Mouse (Mus musculus) liver, embryonic 12.5 days (tissue): ENCODE data around the gene Sapcd1. TPM values are rescaled to one million over a fixed set of nuclear protein-coding genes. Genes with fewer than 3 reads are reported as not detected.
"Not testable (repeated sequence)": the region's sequence is repeated elsewhere in the genome, so short reads cannot be mapped to it uniquely, and the experiment has no call there.

Experiments used
- ATAC-seq: fragments of 200-750 bp; cut with Nextera tagmentation; 2 replicates; pipeline ENCODE4 v1.8.0; 2017; ENCODE audit warnings: moderate number of reproducible peaks, mild to moderate bottlenecking, moderate library complexity
- H3K27ac ChIP-seq: fragments of 300-500 bp; sonication (generic); 2 replicates; pipeline ENCODE4 v1.5.1; 2016; ENCODE audit warnings: mild to moderate bottlenecking
- H3K27me3 ChIP-seq: fragments of 300-500 bp; sonication (generic); replicated peaks from 2 replicates; pipeline ENCODE4 v1.6.1; 2016; ENCODE audit warnings: mild to moderate bottlenecking, moderate library complexity
- H3K36me3 ChIP-seq: fragments of 300-500 bp; sonication (generic); 2 replicates; pipeline ENCODE4 v1.6.1; 2016; ENCODE audit warnings: mild to moderate bottlenecking, moderate library complexity
- H3K4me1 ChIP-seq: fragments of 300-500 bp; sonication (generic); 2 replicates; pipeline ENCODE4 v1.6.1; 2016
- H3K4me2 ChIP-seq: fragments of 300-500 bp; sonication (generic); 2 replicates; pipeline ENCODE4 v1.6.1; 2016; ENCODE audit warnings: mild to moderate bottlenecking, moderate library complexity
- H3K4me3 ChIP-seq: fragments of 300-500 bp; sonication (generic); 2 replicates; pipeline ENCODE4 v1.5.1; 2016; ENCODE audit warnings: mild to moderate bottlenecking, moderate library complexity
- H3K9ac ChIP-seq: fragments of 300-500 bp; sonication (generic); 2 replicates; pipeline ENCODE4 v1.6.1; 2016; ENCODE audit warnings: mild to moderate bottlenecking, moderate library complexity
- H3K9me3 ChIP-seq: fragments of 300-500 bp; sonication (generic); replicated peaks from 2 replicates; pipeline ENCODE4 v1.6.1; 2016; ENCODE audit warnings: mild to moderate bottlenecking, moderate library complexity
- WGBS: fragments of 180-500 bp; shearing (Covaris S2); methylation state at CpG from one replicate; pipeline ENCODE4 v1.1.7; 2016; ENCODE audit not compliant: insufficient replicate concordance; 5-methylcytosine and 5-hydroxymethylcytosine counted together
- polyA plus RNA-seq: library from polyadenylated mRNA; unstranded; fragments of >200 nt; fragmentation: Nextera tagmentation; extraction: Ambion mirVana; gene quantifications from 2 replicates; pipeline ENCODE4 v1.2.1, GENCODE M21; 2016

The Sapcd1 gene
- polyA plus RNA-seq, 1 experiment from 2014 or later = 2.8 TPM

DNA sequence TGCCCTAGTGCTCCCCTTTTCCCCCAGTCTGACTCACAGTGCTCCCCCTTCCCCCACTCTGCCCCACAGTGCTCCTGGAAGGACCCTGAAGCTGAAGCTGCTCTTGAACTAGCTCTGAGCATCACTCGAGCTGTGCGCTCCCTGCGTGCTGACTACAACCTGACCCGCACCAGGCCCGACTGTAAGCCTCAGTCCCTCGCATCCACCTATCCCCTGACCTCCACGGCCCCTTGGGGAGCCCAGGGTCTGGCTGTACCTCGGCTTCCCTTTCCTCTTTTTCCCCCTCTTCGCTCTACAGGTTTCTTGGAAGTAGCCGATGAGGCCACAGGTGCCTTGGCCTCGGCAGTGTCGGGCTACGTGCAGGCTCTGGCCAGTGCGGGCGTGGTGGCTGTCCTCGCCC lies 12.5 kb downstream of the Sapcd1 start:
- Histone ChIP-seq H3K4me2 (no peak overlapping the region), H3K9ac (no peak overlapping the region), H3K9me3 (no peaks in the 10 kb centered on the region), H3K4me3 (no peak overlapping the region), H3K27me3 (no peaks in the 10 kb centered on the region), H3K4me1 (peaks cover 21% of the 10 kb centered on the region), H3K27ac (no peak overlapping the region), H3K36me3 (peaks cover 69% of the 10 kb centered on the region)
- no peak for ATAC-seq
- WGBS = 90% methylated on average over 16 of the region's 16 CpGs

GRCm38 (mm10) chr17:35013221-35013620 lies 14.6 kb downstream of the Sapcd1 start:
- H3K27ac ChIP-seq = no peak overlapping the region
- H3K4me1 ChIP-seq = peaks cover 20% of the 10 kb centered on the region
- H3K36me3 ChIP-seq = peaks cover 89% of the 10 kb centered on the region
- H3K9ac ChIP-seq = no peak overlapping the region
- 77% methylated on average over 6 of the region's 6 CpGs for WGBS
- ATAC-seq = no peak
- no peak overlapping the region for H3K4me2 ChIP-seq
- no peaks in the 10 kb centered on the region for H3K9me3 ChIP-seq
- H3K4me3 ChIP-seq = no peak overlapping the region
- H3K27me3 ChIP-seq = no peaks in the 10 kb centered on the region

- no peak overlapping the region for H3K9ac ChIP-seq
- H3K4me1 ChIP-seq = peaks cover 13% of the 10 kb centered on the region
- H3K9me3 ChIP-seq = no peaks in the 10 kb centered on the region
- H3K27ac ChIP-seq = no peak overlapping the region
- H3K4me3 ChIP-seq = no peak overlapping the region
- H3K27me3 ChIP-seq = no peaks in the 10 kb centered on the region
- no peak overlapping the region for H3K4me2 ChIP-seq
- no peak for ATAC-seq
- H3K36me3 ChIP-seq = peaks cover 97% of the 10 kb centered on the region
- WGBS = 82% methylated on average over 13 of the region's 13 CpGs
Observed at GRCm38 (mm10) chr17:35012430-35012829, 15.4 kb downstream of the Sapcd1 start.

GRCm38 (mm10) chr17:35011440-35011839 lies 16.4 kb downstream of the Sapcd1 start:
- Histone ChIP-seq H3K9ac (no peak overlapping the region), H3K9me3 (no peaks in the 10 kb centered on the region), H3K27ac (no peak overlapping the region), H3K27me3 (no peaks in the 10 kb centered on the region), H3K4me2 (no peak overlapping the region), H3K4me3 (no peak overlapping the region), H3K36me3 (peaks cover 100% of the 10 kb centered on the region), H3K4me1 (peaks cover 6% of the 10 kb centered on the region)
- ATAC-seq = no peak
- 86% methylated on average over 8 of the region's 8 CpGs for WGBS

GRCm38 (mm10) chr17:35009586-35009985 lies 18.2 kb downstream of the Sapcd1 start:
- no peak for ATAC-seq
- peaks cover 99% of the 10 kb centered on the region for H3K36me3 ChIP-seq
- 83% methylated on average over 7 of the region's 7 CpGs for WGBS

GRCm38 (mm10) chr17:35007387-35007991 lies 20.3 kb downstream of the Sapcd1 start:
- H3K4me2 ChIP-seq = no peak overlapping the region
- H3K9ac ChIP-seq = no peak overlapping the region
- H3K9me3 ChIP-seq = no peaks in the 10 kb centered on the region
- no peak for ATAC-seq
- peaks cover 94% of the 10 kb centered on the region for H3K36me3 ChIP-seq
- H3K4me3 ChIP-seq = no peak overlapping the region
- 90% methylated on average over 7 of the region's 7 CpGs for WGBS
- H3K27ac ChIP-seq = no peak overlapping the region
- peaks cover 27% of the 10 kb centered on the region for H3K4me1 ChIP-seq
- H3K27me3 ChIP-seq = no peaks in the 10 kb centered on the region

More at GRCm38 (mm10) chr17:35009586-35009985, 18.2 kb downstream of the Sapcd1 start:
- Histone ChIP-seq H3K9me3 (no peaks in the 10 kb centered on the region), H3K4me2 (no peak overlapping the region), H3K4me3 (no peak overlapping the region), H3K27ac (no peak overlapping the region), H3K4me1 (peaks cover 6% of the 10 kb centered on the region), H3K27me3 (no peaks in the 10 kb centered on the region), H3K9ac (no peak overlapping the region)

- Histone ChIP-seq H3K4me1 (peaks cover 33% of the 10 kb centered on the region), H3K36me3 (peaks cover 78% of the 10 kb centered on the region)
- H3K4me2 ChIP-seq, H3K9ac ChIP-seq, H3K4me3 ChIP-seq, H3K27ac ChIP-seq, H3K27me3 ChIP-seq, H3K9me3 ChIP-seq, ATAC-seq: not testable (repeated sequence)
- 88% methylated on average over 4 of the region's 5 CpGs for WGBS
Observed at GRCm38 (mm10) chr17:35005902-35006301, 21.9 kb downstream of the Sapcd1 start.

- Histone ChIP-seq H3K27me3 (no peaks in the 10 kb centered on the region), H3K9ac (0 out of 2 replicates have a peak overlapping the region, but pooled peaks have one; percentile 13), H3K36me3 (peaks cover 70% of the 10 kb centered on the region), H3K27ac (peak overlapping the region; percentile 61; the same call in 1 of the 2 replicates), H3K9me3 (no peaks in the 10 kb centered on the region), H3K4me2 (0 out of 2 replicates have a peak overlapping the region, but pooled peaks have one; percentile 99), H3K4me1 (peaks cover 33% of the 10 kb centered on the region), H3K4me3 (no peak overlapping the region)
- WGBS = 88% methylated on average over 10 of the region's 10 CpGs
- no peak for ATAC-seq
Observed at GRCm38 (mm10) chr17:35005158-35005557, 22.7 kb downstream of the Sapcd1 start.

DNA sequence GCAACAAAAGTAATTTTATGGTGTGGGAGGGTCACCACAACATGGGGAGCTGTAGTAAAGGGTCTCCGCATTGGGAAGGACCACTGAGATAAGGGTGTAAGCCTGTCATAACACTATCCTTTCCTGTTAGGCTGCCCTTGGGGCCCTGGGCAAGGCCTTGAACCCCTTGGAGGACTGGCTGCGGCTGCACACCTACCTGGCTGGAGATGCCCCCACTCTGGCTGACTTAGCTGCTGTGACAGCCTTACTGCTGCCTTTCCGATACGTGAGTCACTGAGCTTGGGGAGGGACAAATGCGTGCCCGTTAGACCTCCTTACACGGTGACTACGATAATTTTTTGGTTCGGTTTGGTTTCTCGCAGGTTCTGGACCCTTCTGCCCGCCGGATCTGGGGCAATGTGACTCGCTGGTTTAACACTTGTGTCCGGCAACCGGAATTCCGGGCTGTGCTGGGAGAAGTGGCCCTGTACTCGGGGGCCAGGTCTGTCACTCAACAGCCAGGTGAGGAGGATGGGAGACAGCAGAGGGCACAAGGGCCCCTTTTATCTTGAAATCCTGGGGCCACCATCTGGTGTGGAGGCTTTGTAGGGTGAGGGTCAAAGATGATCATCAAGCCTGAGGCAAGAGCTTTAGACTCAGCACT lies 23.6 kb downstream of the Sapcd1 start:
- H3K9me3 ChIP-seq = no peaks in the 10 kb centered on the region
- no peak overlapping the region for H3K4me3 ChIP-seq
- no peaks in the 10 kb centered on the region for H3K27me3 ChIP-seq
- H3K9ac ChIP-seq = peak overlapping the region; percentile 99; the same call in 1 of the 2 replicates
- WGBS = 81% methylated on average over 17 of the region's 17 CpGs
- peaks cover 63% of the 10 kb centered on the region for H3K36me3 ChIP-seq
- ATAC-seq = no peak
- peak overlapping the region; percentile 99 for H3K4me2 ChIP-seq
- H3K27ac ChIP-seq = peak overlapping the region; percentile 61
- H3K4me1 ChIP-seq = peaks cover 42% of the 10 kb centered on the region

DNA sequence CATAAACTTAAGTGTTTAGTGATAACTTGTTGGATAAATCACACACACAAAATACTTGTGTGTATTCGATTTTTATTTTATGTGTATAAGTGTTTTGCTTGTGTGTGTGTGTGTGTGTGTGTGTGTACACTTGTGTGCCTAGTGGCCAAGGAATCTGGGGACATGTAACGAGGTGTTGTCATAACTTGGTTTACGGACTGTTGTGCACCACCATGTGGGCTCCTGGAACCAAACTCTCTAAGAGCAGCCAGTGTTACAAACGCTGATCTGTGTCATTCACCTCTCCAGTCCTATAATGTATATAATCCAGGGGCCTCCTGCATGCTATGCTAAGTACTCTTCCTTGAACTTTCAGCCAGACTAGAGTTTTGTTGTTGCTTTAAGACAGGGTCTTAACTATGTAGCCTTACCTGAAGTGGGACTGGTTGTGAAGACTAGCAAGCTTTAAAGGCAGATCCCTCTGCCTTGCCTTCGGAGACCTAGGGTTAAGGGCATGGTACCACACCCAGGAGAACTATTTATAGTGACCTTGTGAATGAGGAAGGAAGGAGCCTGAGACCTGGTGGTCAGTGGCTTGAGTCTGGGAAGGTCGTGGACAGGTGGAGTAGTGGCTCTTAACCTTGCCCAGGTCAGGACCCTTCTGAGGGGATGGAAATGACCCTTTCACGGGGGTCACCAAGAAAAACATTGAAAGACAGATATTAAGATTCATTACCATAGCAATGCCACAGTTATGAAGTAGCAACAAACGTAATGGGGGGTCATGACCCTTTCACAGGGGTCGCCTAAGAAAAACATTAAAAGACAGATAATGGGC lies 24.6 kb downstream of the Sapcd1 start:
- ATAC-seq = no peak
- H3K4me2 ChIP-seq = peak overlapping the region; percentile 99
- no peaks in the 10 kb centered on the region for H3K27me3 ChIP-seq
- peak overlapping the region; percentile 99 for H3K9ac ChIP-seq
- H3K4me1 ChIP-seq = peaks cover 52% of the 10 kb centered on the region
- peak overlapping the region; percentile 97 for H3K4me3 ChIP-seq
- H3K36me3 ChIP-seq = peaks cover 63% of the 10 kb centered on the region
- peak overlapping the region; percentile 98 for H3K27ac ChIP-seq
- H3K9me3 ChIP-seq = no peaks in the 10 kb centered on the region
- WGBS = 39% methylated on average over 9 of the region's 9 CpGs

- WGBS = 3% methylated on average over 12 of the region's 12 CpGs
- no peaks in the 10 kb centered on the region; the same call in 1 of the 2 replicates for H3K9me3 ChIP-seq
- H3K9ac ChIP-seq = peak overlapping the region; percentile 99
- H3K4me1 ChIP-seq = peaks cover 61% of the 10 kb centered on the region
- H3K4me3 ChIP-seq = peak overlapping the region; percentile 97
- no peaks in the 10 kb centered on the region for H3K27me3 ChIP-seq
- H3K4me2 ChIP-seq = peak overlapping the region; percentile 99
- peaks cover 63% of the 10 kb centered on the region for H3K36me3 ChIP-seq
- ATAC-seq = peak; percentile 38
- H3K27ac ChIP-seq = peak overlapping the region; percentile 98
Observed at GRCm38 (mm10) chr17:35002153-35002865, 25.5 kb downstream of the Sapcd1 start.
